Mouse (Mus musculus): ENCODE results near the gene Cd63.

Cd63 gene

DNA sequence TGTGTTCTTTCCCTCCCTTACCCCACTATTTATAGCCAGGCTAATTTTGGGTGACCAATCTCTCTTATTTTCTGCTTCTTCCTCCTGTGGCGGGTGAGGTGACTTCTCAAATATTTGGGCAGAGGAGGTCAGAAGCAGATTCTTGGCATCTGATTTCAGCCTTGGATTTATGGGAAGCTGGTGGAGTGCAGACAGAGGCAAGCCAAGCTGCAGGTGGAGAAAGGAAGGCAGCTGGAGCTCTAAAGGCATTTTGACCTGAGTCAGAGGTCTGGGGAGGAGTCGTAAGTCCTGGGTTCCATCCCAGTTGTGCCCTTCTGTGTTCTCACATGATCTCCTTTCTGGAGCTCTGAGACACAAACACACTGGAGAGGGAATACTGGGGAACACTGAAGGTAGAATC lies 30.7 kb downstream of the Cd63 start:
- no peak for DNase-seq

DNA sequence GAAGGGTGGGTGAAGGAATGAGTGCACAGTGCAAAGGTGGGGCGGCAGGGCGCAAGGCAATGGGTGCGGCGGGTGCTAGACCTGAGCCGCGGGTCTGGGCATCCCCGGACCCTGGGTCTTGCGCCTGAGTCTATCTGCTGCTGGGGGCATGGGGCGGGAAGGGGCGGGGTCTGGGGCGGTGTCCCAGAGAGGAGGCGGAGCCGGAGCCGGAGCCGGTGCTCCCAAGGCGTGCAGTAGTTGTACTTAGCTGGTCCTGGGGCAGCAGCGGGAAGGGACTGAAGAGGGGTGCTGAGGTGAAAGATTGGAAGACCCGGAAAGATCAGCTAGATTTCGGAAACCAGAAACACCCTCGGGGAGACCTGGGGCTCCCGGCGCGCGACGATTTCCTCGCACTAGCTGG lies 32.8 kb downstream of the Cd63 start, which contains the start of gene Itga7:
Gene Itga7, plus strand, starts transcription at position 245 of the 400 bp plus-strand sequence.
- DNase-seq, result peak; percentile 43

GRCm38 (mm10) chr10:128933976-128934721 lies 33.4 kb downstream of the Cd63 start:
- DNase-seq, result no peak

DNA sequence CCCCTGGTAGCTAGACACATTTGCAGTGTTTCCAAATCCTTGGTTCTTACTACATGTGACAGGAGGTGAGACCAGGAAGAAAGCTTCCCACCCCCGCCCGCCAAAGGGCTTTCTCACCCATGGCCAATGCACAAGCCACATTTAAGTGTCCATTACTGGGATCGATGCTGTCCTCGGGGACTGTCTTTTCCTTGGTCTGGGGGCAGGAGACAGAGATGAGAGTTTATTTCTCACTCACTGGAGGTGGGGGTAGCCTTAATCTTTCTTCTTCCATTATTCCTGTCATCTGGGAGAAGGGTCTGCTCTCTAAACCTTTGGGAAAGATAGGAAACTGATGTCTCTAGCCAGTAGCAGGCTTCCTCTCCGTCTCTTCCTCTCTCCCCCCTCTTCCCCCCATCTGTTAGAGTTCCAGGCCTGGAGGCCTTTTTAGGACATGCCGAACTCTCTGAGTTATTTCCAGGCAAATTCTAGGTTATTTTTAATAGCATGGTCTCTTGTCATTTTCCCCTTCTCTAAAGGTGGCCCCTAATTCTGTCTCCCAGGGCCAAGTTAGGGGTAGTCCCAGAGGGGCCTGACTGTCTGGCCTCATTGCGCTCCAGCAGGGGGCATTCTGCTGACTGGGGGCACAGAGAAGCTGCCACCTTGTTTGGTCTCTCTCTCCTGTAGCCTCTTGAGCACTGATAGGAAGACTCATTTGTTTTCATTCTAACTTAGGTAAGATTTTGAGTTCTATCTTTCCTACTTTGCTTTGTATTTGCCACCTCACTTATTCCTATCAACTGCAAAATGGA lies 34.4 kb downstream of the Cd63 start:
- DNase-seq, result no peak

DNA sequence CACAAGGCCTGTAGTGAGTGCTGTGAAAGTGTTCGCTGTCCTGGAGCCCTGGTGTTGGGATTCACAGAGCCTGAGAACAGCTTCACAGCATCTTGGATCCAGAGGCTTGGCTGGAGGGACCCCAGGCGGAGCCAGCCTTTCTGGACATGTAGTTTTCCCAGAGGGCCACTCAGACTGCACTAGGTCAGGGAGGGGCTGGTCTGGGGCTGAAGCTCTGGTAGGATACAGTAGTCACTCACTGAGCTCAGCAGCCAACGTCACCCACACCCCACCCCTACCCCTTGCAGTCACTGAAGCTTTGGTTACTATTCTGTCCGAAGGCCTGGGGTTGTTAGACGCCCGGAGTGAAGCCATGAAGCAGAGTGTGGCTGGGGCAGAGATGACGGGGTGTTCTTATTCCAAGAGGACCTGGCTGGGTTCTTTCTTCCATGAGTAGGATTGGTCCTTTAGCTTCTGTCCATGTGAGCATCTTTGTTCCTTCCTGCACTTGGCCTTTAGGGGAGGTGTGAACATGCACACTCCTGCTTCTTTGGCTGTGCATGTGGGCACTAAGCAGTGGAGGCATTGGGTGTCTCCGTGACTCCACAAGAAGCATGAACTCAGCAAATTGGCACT lies 35.1 kb downstream of the Cd63 start:
- DNase-seq, result no peak

GRCm38 (mm10) chr10:128937756-128938390 lies 37.1 kb downstream of the Cd63 start:
- DNase-seq, result no peak

- no peak for DNase-seq
These were observed 37.7 kb downstream of the Cd63 start for GRCm38 (mm10) chr10:128938457-128938856.

GRCm38 (mm10) chr10:128938974-128939373 lies 38.2 kb downstream of the Cd63 start:
- no peak for DNase-seq

GRCm38 (mm10) chr10:128940475-128941061 lies 39.8 kb downstream of the Cd63 start:
- no peak for DNase-seq

DNA sequence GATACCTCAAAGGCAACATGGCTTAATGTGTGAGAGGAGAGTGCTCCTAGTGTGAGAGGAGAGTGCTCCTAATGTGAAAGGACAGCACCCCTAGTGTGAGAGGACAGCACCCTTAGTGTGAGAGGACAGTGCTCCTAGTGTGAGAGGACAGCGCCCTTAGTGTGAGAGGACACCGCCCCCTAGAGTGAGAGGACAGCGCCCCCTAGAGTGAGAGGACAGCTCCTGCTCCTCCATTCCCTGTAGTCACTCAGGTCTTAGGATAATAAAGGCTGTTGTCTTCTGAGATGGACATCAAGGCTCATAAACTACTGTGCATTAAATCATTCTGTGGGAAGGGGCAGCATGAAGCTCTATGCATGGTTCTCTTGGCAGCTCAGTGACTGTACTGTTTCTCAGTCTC lies 44.9 kb downstream of the Cd63 start:
- peak; percentile 35 for DNase-seq

DNA sequence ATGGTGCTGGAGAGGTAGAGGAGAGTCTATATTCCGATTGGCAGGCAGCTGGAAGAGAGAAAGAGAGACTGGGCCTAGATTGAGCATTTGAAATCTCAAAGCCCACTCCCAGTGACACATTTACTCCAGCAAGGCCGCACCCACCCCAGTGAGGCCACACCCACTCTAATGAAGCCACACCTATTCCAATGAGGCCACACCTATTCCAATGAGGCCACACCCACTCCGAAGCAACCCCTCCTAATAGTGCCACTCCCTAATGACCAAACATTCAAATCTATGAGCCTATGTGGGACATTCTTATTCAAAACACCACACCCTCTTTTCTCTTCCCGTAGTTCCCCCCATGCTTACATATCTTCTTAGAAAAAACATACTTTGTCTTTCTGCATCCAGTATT lies 46.7 kb downstream of the Cd63 start:
- no peak for DNase-seq

- DNase-seq, result no peak
These were observed 49.6 kb downstream of the Cd63 start for GRCm38 (mm10) chr10:128950208-128950887.

DNA sequence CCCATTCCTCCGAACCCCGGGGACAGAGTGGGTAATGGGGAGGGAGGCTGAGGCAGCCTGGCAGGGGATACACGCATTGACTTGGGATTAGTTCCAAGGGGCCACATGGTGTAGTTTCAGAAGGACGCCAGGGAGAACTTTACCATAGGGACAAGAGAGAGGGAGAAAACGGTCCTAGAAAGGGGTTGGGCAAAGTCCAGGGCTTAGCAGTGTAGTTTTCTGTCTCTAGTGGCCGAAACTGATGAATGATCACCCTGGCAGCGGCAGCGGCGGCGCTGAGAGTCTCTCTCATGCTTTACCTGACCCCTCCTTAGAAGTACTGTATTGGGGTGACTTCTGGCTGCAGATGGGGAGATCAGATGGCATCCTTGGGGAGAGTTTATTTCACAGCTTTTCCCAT lies 57.6 kb downstream of the Cd63 start:
- no peak for DNase-seq

DNA sequence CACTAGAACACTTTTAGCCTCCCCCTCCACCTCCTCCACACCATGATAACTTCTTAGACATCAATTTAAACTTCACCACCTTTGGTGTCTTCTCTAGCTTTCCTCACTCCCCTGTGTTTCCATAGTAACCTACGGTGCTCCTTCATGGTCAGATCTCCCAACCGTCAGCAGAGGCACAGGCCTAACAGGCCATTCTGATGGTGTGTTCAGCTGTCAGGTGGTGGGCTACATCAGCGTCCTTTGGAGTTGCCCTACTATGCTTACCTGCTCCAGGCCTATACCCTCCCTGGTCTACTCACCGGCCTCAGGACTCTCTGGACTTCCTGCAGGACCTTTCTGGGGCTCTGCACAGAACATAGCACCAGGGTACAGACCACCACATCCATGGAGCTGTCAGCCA lies 59.4 kb downstream of the Cd63 start:
- DNase-seq, result no peak

- no peak for DNase-seq
These were observed 60.1 kb downstream of the Cd63 start, which contains the start of gene Mettl7b for GRCm38 (mm10) chr10:128960590-128961584. Gene Mettl7b (minus strand): TSS chr10:128960988.

Measured in liver (tissue).